Mouse (Mus musculus): ENCODE measurements around the gene Plce1. TPM values are rescaled to one million over a fixed set of nuclear protein-coding genes. Genes with fewer than 3 reads are reported as not detected.

The Plce1 gene
- polyA plus RNA-seq, 1 experiment from 2014 or later, result 2.0 TPM

- no peak overlapping the region for H3K4me3 ChIP-seq (ENCODE audit: low read depth, low read length)
- ATAC-seq (no peak), DNase-seq (ENCODE audit: low spot score) (no peak)
- no peaks in the 10 kb centered on the region for H3K36me3 ChIP-seq (ENCODE audit: insufficient read depth, low read length)
- H3K4me2 ChIP-seq (replicated peaks; ENCODE audit: low read depth, low read length), result no peak overlapping the region
- H3K27ac ChIP-seq (ENCODE audit: low read length), result no peak overlapping the region
- no peaks in the 10 kb centered on the region for H3K27me3 ChIP-seq (replicated peaks; ENCODE audit: insufficient read depth, low read length)
- TF ChIP-seq EP300 (IDR thresholded peaks at IDR 0.05) (no peak), CTCF (IDR thresholded peaks at IDR 0.05) (no peak)
- no peaks in the 10 kb centered on the region for H3K9me3 ChIP-seq (ENCODE audit: low read length)
- 27% methylated on average over 11 of the region's 11 CpGs for WGBS
- H3K9ac ChIP-seq (replicated peaks; ENCODE audit: low read depth), result no peak overlapping the region
- H3K4me1 ChIP-seq (ENCODE audit: insufficient read depth, low read depth, low read length), result no peaks in the 10 kb centered on the region
Measured at GRCm38 (mm10) chr19:38485779-38486555, 5.1 kb downstream of the Plce1 start.

DNA sequence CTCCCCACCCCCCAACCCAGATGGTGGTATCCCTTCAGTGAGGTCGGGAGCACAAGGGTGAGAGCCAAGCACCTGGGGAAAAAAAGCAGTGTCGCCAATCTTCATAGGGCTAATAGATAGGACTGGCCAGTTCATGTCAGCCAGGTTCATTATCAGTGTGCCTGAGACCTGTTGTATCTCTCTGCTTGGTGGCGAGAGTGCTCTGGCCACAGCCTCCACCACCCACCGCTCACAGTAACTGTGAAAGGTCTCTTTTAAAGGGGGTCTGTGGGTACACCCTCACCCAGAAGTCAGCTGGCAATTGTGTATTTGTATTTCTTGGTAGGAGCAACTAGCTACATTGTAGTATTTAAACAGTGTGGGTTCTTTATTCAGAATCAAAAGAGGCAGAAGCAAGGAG, 6.6 kb downstream of the Plce1 start:
- Histone ChIP-seq H3K27ac (ENCODE audit: low read length) (no peak overlapping the region), H3K9me3 (ENCODE audit: low read length) (no peaks in the 10 kb centered on the region), H3K4me1 (ENCODE audit: insufficient read depth, low read depth, low read length) (no peaks in the 10 kb centered on the region), H3K36me3 (ENCODE audit: insufficient read depth, low read length) (no peaks in the 10 kb centered on the region), H3K4me2 (replicated peaks; ENCODE audit: low read depth, low read length) (no peak overlapping the region), H3K9ac (replicated peaks; ENCODE audit: low read depth) (no peak overlapping the region), H3K27me3 (replicated peaks; ENCODE audit: insufficient read depth, low read length) (no peaks in the 10 kb centered on the region), H3K4me3 (ENCODE audit: low read depth, low read length) (no peak overlapping the region)
- no peak for ATAC-seq
- no peak for DNase-seq (ENCODE audit: low spot score)
- TF ChIP-seq CTCF (IDR thresholded peaks at IDR 0.05) (no peak), EP300 (IDR thresholded peaks at IDR 0.05) (no peak)
- 50% methylated on average over 4 of the region's 4 CpGs for WGBS

DNA sequence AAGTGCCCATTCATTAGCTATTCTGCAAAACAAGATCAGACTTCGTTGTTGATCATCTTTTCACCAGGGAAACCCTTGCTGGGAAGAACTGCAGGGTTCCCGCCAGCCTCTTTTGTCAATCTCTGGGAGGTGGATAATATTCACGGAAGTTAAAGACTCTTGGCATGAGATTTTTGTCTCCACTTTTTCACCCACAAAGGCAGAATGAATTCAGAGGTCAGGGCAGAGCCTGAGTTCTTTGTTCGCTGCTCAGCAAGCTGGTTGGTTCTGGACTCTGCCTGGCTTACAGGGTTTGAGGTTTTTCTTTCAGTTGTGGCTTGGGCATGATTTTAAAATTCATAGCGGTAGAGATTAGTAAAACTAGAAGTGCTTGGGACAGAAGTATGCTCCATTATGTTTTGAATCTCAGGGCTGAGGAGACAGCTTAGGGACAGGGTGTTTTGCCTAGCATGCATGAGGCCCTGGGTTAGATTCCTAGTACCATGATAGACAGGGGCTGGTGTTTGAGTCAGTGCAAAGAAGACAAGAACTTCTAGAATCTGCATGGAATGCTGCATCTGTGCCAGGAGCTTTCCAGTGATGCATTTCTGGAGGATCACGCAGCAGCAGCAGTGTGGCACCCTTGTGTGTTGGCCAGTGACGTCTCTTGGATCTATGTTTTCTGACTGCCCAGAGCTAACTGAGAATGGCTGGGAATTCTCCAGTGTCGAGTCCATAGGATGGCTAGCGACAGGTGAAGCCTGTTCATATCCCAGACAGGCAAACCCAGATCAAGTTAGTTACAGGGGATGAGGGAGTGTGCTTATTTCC, 7.4 kb downstream of the Plce1 start:
- no peak overlapping the region for H3K27ac ChIP-seq (ENCODE audit: low read length)
- no peak overlapping the region for H3K4me3 ChIP-seq (ENCODE audit: low read depth, low read length)

DNA sequence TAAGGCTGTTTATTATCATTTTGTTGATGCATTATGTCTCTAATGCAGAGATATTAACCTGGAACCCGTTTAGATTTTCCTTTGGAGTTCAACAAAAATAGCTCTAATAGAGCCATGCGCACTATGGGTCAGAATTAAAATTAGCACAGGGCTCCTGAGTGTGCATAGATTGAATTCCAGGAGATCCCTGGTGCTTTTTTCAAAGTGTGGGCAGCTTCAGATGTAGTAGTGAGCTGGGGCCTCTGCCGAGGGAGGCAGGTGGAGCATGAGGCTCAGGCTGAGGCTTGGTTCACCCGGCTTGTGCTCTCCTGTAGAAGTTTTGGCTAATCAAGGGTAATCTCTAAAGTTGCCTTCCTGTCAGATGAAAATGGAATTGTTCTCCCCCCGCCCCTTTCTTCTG, 17.3 kb downstream of the Plce1 start:
- 48% methylated on average over 5 of the region's 5 CpGs for WGBS
- TF ChIP-seq EP300 (IDR thresholded peaks at IDR 0.05) (no peak), CTCF (IDR thresholded peaks at IDR 0.05) (no peak)

More for the DNA sequence above, 7.4 kb downstream of the Plce1 start:
- no peak overlapping the region for H3K4me2 ChIP-seq (replicated peaks; ENCODE audit: low read depth, low read length)
- ATAC-seq, result no peak
- WGBS, result 72% methylated on average over 9 of the region's 9 CpGs
- no peaks in the 10 kb centered on the region for H3K36me3 ChIP-seq (ENCODE audit: insufficient read depth, low read length)
- H3K27me3 ChIP-seq (replicated peaks; ENCODE audit: insufficient read depth, low read length), result no peaks in the 10 kb centered on the region
- no peaks in the 10 kb centered on the region for H3K4me1 ChIP-seq (ENCODE audit: insufficient read depth, low read depth, low read length)
- DNase-seq (ENCODE audit: low spot score), result no peak
- no peak overlapping the region for H3K9ac ChIP-seq (replicated peaks; ENCODE audit: low read depth)
- H3K9me3 ChIP-seq (ENCODE audit: low read length), result no peaks in the 10 kb centered on the region
- TF ChIP-seq CTCF (IDR thresholded peaks at IDR 0.05), result no peak
- TF ChIP-seq EP300 (IDR thresholded peaks at IDR 0.05), result no peak

DNA sequence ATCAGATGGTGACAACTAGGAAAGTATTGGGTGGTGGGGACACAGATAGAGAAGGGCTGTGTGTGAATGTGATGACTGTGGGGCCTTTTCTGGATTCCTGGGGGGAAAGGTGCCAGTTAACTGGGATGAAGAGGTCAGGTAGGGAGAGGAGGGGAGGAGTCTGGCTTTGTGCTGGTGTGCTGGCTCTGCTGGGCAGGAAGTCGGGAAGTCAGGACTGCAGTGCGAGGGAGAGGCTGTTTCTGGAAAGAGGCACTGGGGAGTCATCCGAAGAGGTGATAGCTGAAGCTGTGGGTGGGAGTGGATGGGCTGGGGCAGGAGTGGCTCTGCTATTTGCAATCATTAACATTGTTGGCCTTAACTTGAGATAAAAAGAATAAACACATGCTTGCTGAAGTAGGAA, 23.7 kb downstream of the Plce1 start:
- WGBS, result 5% methylated on average over 3 of the region's 3 CpGs
- H3K4me1 ChIP-seq (ENCODE audit: insufficient read depth, low read depth, low read length), result no peaks in the 10 kb centered on the region
- DNase-seq (ENCODE audit: low spot score) (peak; percentile 60), ATAC-seq (peak; percentile 57; the same call in 1 of the 2 replicates)
- no peaks in the 10 kb centered on the region for H3K9me3 ChIP-seq (ENCODE audit: low read length)
- no peak overlapping the region for H3K27ac ChIP-seq (ENCODE audit: low read length)
- H3K4me2 ChIP-seq (replicated peaks; ENCODE audit: low read depth, low read length), result no peak overlapping the region
- H3K27me3 ChIP-seq (replicated peaks; ENCODE audit: insufficient read depth, low read length), result no peaks in the 10 kb centered on the region
- TF ChIP-seq CTCF (IDR thresholded peaks at IDR 0.05) (no peak), EP300 (IDR thresholded peaks at IDR 0.05) (no peak)
- no peaks in the 10 kb centered on the region for H3K36me3 ChIP-seq (ENCODE audit: insufficient read depth, low read length)
- H3K9ac ChIP-seq (replicated peaks; ENCODE audit: low read depth), result no peak overlapping the region
- no peak overlapping the region for H3K4me3 ChIP-seq (ENCODE audit: low read depth, low read length)

More for the DNA sequence above, 17.3 kb downstream of the Plce1 start:
- ATAC-seq (no peak), DNase-seq (ENCODE audit: low spot score) (no peak)
- H3K4me3 ChIP-seq (ENCODE audit: low read depth, low read length), result no peak overlapping the region
- no peaks in the 10 kb centered on the region for H3K27me3 ChIP-seq (replicated peaks; ENCODE audit: insufficient read depth, low read length)
- no peak overlapping the region for H3K9ac ChIP-seq (replicated peaks; ENCODE audit: low read depth)
- H3K27ac ChIP-seq (ENCODE audit: low read length), result no peak overlapping the region
- no peaks in the 10 kb centered on the region for H3K4me1 ChIP-seq (ENCODE audit: insufficient read depth, low read depth, low read length)
- H3K4me2 ChIP-seq (replicated peaks; ENCODE audit: low read depth, low read length), result no peak overlapping the region
- H3K9me3 ChIP-seq (ENCODE audit: low read length), result no peaks in the 10 kb centered on the region
- H3K36me3 ChIP-seq (ENCODE audit: insufficient read depth, low read length), result no peaks in the 10 kb centered on the region

- DNase-seq (ENCODE audit: low spot score) (no peak), ATAC-seq (no peak)
- H3K27ac ChIP-seq (ENCODE audit: low read length), result no peak overlapping the region
- H3K27me3 ChIP-seq (replicated peaks; ENCODE audit: insufficient read depth, low read length), result no peaks in the 10 kb centered on the region
- no peaks in the 10 kb centered on the region for H3K36me3 ChIP-seq (ENCODE audit: insufficient read depth, low read length)
- H3K9me3 ChIP-seq (ENCODE audit: low read length), result no peaks in the 10 kb centered on the region
- no peak overlapping the region for H3K4me3 ChIP-seq (ENCODE audit: low read depth, low read length)
- 84% methylated on average over 7 of the region's 7 CpGs for WGBS
- H3K4me2 ChIP-seq (replicated peaks; ENCODE audit: low read depth, low read length), result no peak overlapping the region
- TF ChIP-seq EP300 (IDR thresholded peaks at IDR 0.05), result no peak
- TF ChIP-seq CTCF (IDR thresholded peaks at IDR 0.05), result no peak
- H3K9ac ChIP-seq (replicated peaks; ENCODE audit: low read depth), result no peak overlapping the region
- H3K4me1 ChIP-seq (ENCODE audit: insufficient read depth, low read depth, low read length), result no peaks in the 10 kb centered on the region
Measured at GRCm38 (mm10) chr19:38506131-38506530, 25.2 kb downstream of the Plce1 start.

All from lung, postnatal 0 days (tissue).